Mouse (Mus musculus): ENCODE measurements around the gene Dnm3. TPM values are rescaled to one million over a fixed set of nuclear protein-coding genes. Genes with fewer than 3 reads are reported as not detected.
A peak's percentile ranks its signal among the peaks of the same experiment; 100 is the strongest.

Gene Dnm3
- polyA plus RNA-seq, 1 experiment from 2014 or later = 35.6 TPM

DNA sequence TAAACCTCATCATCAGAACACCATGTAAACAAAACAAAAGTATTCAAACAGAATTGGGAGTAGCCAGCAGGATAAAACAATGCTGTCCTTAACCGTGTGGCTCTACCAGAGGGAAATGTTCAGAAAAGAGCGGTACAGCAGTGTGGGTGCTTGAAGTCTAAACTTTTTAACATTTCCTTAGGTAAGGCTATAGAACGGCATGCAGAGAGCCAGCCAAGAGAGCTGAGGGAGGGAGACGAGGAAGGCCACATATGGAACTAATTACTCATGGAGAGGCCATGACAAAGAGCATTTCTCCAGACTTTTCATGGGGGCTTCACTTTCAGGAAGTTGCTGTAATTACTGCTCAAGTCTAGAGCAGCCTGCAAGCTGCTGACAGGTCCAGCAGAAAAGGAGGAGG lies 261.2 kb downstream of the Dnm3 start:
- ChIA-PET CTCF (interaction anchor here (2.5 kb wide), 1 partner anchor 10 kb away, joined by 6 read pairs; no protein-coding TSS in a partner anchor), POLR2A (no interaction called here)
- DNase-seq (ENCODE audit: low read depth, low spot score) (no peak), ATAC-seq (no peak)
- in situ Hi-C loops (cut with MboI; ENCODE audit: low pct_unique_long_range_greater_than_20kb) = no loop called here
- no peaks in the 10 kb centered on the region for H3K27me3 ChIP-seq
- TF ChIP-seq CTCF (IDR thresholded peaks at IDR 0.05) = no peak

GRCm38 (mm10) chr1:162215743-162216142 lies 262.1 kb downstream of the Dnm3 start:
- ATAC-seq (peak; percentile 54), DNase-seq (ENCODE audit: low read depth, low spot score) (no peak)
- ChIA-PET POLR2A (no interaction called here), CTCF (interaction anchor here (1.5 to 2.5 kb wide), 2 partner anchors 10 to 21 kb away, joined by 4 to 6 read pairs; no protein-coding TSS in a partner anchor)
- in situ Hi-C loops (cut with MboI; ENCODE audit: low pct_unique_long_range_greater_than_20kb) = no loop called here
- no peak for TF ChIP-seq CTCF (IDR thresholded peaks at IDR 0.05)
- no peaks in the 10 kb centered on the region for H3K27me3 ChIP-seq

DNA sequence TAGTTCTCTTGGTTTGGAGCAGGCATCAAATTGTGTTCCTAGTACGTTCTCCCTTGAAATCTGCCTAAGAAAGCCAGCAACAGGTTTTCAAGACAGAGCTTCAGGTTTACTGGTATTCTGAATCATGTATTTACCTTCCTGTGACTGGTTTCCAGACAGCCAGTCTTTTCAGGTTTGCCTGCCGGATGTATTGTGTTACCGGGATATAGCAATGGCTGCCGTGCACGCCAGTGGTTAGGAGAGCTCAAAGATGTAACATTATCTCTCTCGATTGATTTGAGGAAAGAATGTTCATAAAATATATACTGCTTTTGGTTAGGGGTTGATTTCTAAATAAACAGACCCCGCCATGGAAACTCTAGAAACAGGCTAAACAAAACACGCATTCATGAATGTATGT lies 264.8 kb downstream of the Dnm3 start:
- in situ Hi-C loops (cut with MboI; ENCODE audit: low pct_unique_long_range_greater_than_20kb) = no loop called here
- DNase-seq (ENCODE audit: low read depth, low spot score) = no peak

DNA sequence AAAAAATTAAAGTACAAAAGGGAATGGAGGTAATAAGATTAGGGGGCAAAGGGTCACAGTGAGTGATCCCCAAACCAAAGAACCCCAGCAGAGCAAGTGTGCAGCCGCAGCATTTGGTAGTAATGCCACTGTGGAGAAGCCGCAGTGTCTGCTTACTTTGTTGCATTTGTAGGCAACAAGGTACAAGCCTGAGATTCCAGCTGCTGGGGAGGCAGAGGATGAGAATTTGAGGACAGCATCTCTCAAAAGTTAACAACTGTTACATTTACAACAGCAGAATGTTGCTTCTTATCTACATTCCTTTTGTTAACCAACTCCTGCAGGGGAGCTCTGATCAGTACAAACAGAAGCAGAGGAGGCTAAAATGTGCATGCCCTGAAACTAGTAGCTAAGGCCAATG lies 267.3 kb downstream of the Dnm3 start:
- in situ Hi-C loops (cut with MboI; ENCODE audit: low pct_unique_long_range_greater_than_20kb) = no loop called here
- CTCF ChIA-PET = interaction anchor here (1.6 kb wide), 1 partner anchor 16 kb away, joined by 4 read pairs; no protein-coding TSS in a partner anchor
- no peak for TF ChIP-seq CTCF (IDR thresholded peaks at IDR 0.05)
- ATAC-seq (no peak), DNase-seq (ENCODE audit: low read depth, low spot score) (no peak)
- H3K27me3 ChIP-seq = no peaks in the 10 kb centered on the region
- POLR2A ChIA-PET = no interaction called here

More for the DNA sequence above, 264.8 kb downstream of the Dnm3 start:
- ChIA-PET POLR2A (no interaction called here), CTCF (no interaction called here)
- no peaks in the 10 kb centered on the region for H3K27me3 ChIP-seq
- ATAC-seq = no peak
- TF ChIP-seq CTCF (IDR thresholded peaks at IDR 0.05) = no peak

GRCm38 (mm10) chr1:162209487-162210149 lies 268.2 kb downstream of the Dnm3 start:
- ATAC-seq = no peak
- ChIA-PET CTCF (interaction anchor here (1.2 to 2.2 kb wide), 3 partner anchors 10 to 17 kb away, joined by 4 to 10 read pairs (median 4); no protein-coding TSS in a partner anchor), POLR2A (no interaction called here)
- TF ChIP-seq CTCF (IDR thresholded peaks at IDR 0.05) = no peak
- H3K27me3 ChIP-seq = no peaks in the 10 kb centered on the region
- in situ Hi-C loops (cut with MboI; ENCODE audit: low pct_unique_long_range_greater_than_20kb) = no loop called here
- no peak for DNase-seq (ENCODE audit: low read depth, low spot score)

DNA sequence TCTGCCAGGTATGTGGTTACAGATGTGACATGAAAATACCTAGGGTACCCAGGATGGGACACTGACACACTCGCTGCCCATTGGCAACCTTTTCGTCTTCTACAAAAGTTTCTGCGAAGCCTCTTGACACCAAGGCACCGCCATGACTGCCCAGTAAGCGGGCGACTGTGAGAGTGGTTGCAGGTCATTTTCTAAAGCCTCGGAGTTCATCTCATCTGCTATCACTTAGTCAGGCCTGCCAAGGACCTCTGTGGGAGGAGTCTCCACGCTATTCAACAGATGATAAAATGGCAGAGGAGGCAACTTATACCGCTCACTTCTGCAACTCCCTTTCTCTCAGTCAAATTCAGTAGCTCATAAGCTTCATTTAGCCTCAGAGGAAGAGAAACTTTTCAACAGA lies 268.8 kb downstream of the Dnm3 start:
- in situ Hi-C loops (cut with MboI; ENCODE audit: low pct_unique_long_range_greater_than_20kb) = no loop called here
- POLR2A ChIA-PET = no interaction called here
- DNase-seq (ENCODE audit: low read depth, low spot score) (no peak), ATAC-seq (no peak)
- H3K27me3 ChIP-seq = no peaks in the 10 kb centered on the region
- no peak for TF ChIP-seq CTCF (IDR thresholded peaks at IDR 0.05)
- CTCF ChIA-PET = interaction anchor here (1.2 to 2.2 kb wide), 3 partner anchors 9 to 17 kb away, joined by 4 to 10 read pairs (median 4); no protein-coding TSS in a partner anchor

GRCm38 (mm10) chr1:162207708-162208043 lies 270.2 kb downstream of the Dnm3 start:
- ChIA-PET CTCF (interaction anchor here (2.2 kb wide), 1 partner anchor 10 kb away, joined by 10 read pairs; no protein-coding TSS in a partner anchor), POLR2A (interaction anchor here (1.1 kb wide), 1 partner anchor 11 kb away, joined by 3 read pairs; no protein-coding TSS in a partner anchor)
- TF ChIP-seq CTCF (IDR thresholded peaks at IDR 0.05) = no peak
- no peaks in the 10 kb centered on the region for H3K27me3 ChIP-seq
- in situ Hi-C loops (cut with MboI; ENCODE audit: low pct_unique_long_range_greater_than_20kb) = no loop called here
- ATAC-seq (no peak), DNase-seq (ENCODE audit: low read depth, low spot score) (no peak)

DNA sequence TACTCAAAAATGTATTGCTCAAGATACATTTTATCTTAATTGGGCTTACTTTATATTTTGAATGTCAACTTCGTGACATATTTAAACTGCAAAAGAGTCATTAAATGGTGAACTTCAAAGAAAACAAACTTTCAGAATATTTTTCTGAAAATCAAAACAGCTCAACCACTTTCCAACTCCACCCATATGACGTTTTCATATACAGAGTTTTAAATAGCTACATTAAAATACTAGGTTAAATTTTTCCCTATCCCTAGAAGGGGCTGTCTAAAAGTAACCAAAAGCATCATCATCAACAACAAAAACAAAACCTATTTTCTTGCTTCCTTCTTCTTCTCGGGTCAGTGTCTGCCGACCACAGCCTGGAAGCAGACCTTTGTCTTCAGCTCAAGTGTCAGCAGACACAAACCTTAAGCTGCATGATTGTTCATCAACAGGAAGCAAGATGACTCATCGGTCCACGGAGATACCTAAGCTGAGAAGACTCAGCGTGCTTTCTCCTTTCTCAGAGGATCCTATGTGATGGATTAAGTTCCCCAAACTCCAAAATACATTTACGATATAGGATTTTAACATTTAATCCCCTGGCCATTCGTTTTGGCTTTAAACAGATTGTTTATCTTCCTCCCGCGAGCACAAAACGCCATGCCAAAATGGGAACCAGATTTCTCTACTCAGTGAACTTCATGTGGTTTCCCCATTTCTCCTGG lies 270.7 kb downstream of the Dnm3 start:
- in situ Hi-C loops (cut with MboI; ENCODE audit: low pct_unique_long_range_greater_than_20kb) = no loop called here
- no peak for TF ChIP-seq CTCF (IDR thresholded peaks at IDR 0.05)
- POLR2A ChIA-PET = interaction anchor here (1.1 kb wide), 1 partner anchor 10 kb away, joined by 3 read pairs; no protein-coding TSS in a partner anchor
- no peaks in the 10 kb centered on the region for H3K27me3 ChIP-seq
- ATAC-seq = no peak
- DNase-seq (ENCODE audit: low read depth, low spot score) = no peak
- CTCF ChIA-PET = interaction anchor here (1.0 to 2.2 kb wide), 2 partner anchors 10 to 105 kb away, joined by 3 to 10 read pairs; no protein-coding TSS in a partner anchor

DNA sequence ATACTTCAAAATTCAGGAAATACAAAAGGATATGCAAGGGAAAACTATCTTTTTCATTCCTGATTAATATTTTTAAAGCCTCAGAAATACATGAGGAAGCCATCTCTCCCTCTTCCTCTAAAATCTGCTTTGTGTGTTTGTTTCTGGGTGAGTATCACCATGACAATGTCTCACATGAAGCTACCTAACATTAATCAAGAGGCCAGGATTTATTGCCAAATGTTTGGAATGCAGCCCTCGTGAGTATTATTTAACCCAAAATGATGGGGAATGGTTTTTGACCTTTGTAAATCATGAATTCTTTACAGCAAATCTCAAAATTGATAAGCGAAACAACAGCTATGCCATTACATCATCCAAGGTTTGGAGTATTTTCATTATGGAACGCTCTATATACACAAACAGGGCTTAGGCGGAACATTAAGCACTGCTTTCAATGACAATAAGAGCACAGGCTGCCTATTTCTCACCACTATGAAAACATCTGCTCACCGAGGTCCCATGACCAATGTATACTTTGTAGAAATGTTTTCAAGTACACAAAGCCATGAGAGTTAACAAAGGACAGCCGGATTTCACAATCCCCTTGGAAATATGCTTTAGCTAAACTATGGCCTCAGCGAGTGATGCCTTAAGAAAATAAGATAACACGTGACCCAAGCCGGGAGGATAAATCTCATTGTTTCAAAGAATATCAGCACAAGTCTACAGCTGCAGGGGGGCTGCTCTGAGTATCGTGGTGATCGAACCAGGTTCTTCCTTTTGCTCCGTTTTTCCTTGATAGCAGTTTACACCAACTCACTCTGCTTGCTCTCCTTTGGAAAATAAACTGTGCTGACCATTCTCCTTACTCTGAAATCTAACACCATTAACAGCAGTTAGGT lies 275.1 kb downstream of the Dnm3 start:
- no peaks in the 10 kb centered on the region for H3K27me3 ChIP-seq
- no peak for DNase-seq (ENCODE audit: low read depth, low spot score)
- ATAC-seq = no peak
- ChIA-PET CTCF (interaction anchor here (1.2 kb wide), 1 partner anchor 19 kb away, joined by 3 read pairs; no protein-coding TSS in a partner anchor), POLR2A (no interaction called here)
- no peak for TF ChIP-seq CTCF (IDR thresholded peaks at IDR 0.05)
- in situ Hi-C loops (cut with MboI; ENCODE audit: low pct_unique_long_range_greater_than_20kb) = no loop called here

DNA sequence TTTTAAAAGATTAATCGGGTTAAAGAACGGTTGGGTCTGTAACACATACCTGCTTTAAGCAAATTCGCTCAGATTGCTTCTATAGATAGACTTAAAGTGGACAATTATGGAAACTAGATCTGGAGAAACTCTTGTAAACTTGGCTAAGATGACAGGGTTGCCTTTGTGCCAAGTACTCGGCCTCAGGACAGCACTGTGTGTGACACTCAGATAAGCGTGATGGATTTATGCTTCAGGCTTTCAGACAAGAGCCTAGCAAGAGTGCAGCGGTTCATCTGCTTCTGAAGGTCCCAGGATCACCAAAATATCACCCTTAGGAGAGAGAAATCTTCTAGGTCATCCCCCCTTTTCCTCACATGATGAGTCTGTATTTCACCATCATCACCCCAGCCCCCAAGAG lies 277.4 kb downstream of the Dnm3 start:
- DNase-seq (ENCODE audit: low read depth, low spot score) = no peak
- no peak for ATAC-seq

More for the DNA sequence above, 277.4 kb downstream of the Dnm3 start:
- ChIA-PET POLR2A (no interaction called here), CTCF (interaction anchor here (1.5 kb wide), 1 partner anchor 9 kb away, joined by 4 read pairs; no protein-coding TSS in a partner anchor)
- no peak for TF ChIP-seq CTCF (IDR thresholded peaks at IDR 0.05)
- in situ Hi-C loops (cut with MboI; ENCODE audit: low pct_unique_long_range_greater_than_20kb) = no loop called here
- H3K27me3 ChIP-seq = no peaks in the 10 kb centered on the region
